Mouse (Mus musculus) telencephalon, adult 2 months (tissue): ENCODE data around the gene G6pc3.
A peak's percentile ranks its signal among the peaks of the same experiment; 100 is the strongest.

Source experiments
- DNase-seq: peaks from one replicate; pipeline ENCODE4 v3.0.0-alpha.2; 2011; ENCODE audit warnings: low read depth, low spot score

G6pc3 gene

DNA sequence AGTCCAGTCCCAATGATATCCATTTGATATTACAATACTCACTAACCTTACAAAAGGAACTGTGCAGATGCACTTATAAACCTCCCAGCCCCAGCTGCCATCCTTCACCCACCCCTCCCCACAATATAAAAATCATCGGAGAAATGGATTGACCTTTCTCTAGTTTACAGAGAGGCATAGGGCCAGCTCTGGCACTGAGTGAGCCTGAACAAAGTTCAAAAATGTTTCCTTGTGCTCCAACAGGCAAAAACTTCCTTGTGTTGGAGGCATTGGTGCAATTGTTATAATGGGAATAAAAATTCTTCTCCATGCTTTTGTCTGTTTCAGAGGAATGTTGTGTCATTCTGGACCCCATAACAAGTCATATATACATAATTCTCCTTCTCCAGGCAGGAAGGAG is 3.2 kb upstream of the G6pc3 start:
- no peak for DNase-seq

DNA sequence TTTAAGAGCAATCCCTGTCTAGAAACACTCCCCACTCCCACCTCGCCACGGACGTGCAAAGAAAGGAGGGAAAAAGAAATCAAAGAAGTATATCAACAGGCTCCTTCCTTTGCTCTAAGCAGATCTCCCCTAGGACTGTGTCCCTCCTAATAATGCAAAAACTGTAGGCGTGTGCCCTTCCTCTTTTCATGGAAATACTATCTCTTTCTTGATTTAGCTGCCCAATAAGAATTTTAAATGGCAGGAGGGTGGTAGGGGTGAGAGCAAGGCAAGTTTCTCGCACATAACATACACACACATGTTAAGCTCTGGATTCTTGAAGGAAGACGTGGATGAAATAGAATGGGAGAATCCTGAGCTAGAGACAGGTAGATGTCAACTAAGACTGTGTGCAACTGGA is 440 bp upstream of the G6pc3 start:
- no peak for DNase-seq

DNA sequence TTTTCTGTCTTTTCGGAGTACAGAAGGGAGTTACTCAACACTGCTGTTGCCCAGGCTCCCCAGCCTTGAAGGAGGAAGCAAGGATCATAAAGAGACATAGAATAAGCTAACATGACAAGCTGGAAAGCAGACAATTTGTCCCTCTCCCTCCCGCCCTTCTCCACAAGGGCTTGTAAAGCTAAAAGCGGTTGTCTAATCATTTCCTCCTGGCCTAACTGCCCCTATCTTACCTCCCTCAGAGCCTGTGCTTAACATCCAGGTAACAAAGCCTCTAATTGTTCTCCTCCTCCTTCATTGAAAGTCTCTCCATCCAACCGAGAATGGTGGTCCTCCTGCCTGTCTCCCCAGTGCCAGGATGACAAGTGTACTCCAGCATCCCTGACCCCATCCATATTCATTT is 1.4 kb downstream of the G6pc3 start:
- no peak for DNase-seq

DNA sequence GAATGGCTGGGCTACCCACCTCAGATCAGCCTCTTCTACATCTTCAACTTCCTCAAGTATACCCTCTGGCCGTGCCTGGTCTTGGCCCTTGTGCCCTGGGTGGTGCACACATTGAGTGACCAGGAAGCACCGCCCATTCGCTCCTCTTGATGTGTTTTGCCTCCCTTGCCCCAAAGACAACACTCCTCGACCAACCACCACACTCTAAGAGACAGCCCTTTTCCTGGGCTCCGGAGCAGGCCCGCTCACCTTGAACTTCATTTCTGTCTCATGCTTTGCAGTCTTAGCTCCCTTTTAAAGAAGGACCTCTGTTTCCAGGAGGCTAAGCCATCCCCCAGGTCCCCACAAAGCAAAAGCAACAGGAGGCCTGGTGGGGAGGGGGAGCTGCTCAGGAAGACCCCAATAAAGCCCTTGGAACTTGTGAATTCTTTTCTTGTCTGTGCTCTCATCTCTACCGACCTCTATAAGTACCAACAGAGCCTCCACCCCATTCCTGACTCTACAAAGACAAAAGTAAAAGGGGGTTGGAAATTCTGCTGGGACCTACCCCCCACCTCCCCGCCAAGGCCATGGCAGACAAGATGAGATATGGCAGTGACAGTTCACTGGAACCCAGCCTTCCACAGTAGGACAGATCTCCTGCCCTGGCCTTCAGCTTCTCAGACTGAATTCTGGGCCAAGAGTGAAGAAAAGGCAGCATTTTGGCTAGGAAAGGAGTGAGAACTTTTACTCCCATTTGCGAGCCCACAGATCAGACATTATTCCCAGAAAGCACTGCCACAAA is 4.4 kb downstream of the G6pc3 start:
- no peak for DNase-seq

DNA sequence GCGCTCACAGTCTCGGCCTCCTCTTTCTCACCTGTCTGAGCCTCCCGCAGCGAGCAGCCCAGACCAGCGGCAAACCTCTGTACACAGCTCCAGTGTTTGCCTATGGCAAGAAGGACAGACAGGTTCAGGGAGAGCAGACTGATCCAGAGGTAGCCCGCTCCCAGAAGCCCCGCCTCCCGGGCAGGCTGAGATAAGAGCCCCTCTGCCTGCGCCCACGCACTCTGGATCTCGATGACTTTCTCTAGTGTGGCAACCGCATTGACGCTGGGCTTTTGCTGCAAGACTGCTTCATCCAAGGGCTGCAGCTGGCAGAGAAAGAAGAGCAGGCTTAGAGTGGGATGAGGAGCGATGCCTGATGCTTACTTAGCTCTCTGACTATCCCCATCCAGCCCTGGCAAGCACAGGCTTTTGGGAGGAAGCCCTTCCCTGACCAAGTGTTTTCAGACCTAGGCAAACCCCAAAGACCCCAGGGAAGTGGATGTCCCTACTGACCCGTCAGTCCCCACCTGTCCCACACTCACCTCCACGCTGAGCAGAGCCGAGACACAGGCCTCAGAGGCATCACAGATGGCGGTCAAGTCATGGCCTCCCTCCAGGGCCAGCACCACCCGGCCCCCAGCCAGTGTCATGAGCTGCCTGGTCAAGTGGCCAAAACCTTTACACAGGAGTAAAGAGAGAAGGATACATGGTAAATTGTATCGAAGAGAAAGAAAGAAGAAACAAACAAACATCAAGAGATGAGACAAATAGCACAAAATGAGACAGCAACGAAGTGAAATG is 6.8 kb downstream of the G6pc3 start:
- no peak for DNase-seq

DNA sequence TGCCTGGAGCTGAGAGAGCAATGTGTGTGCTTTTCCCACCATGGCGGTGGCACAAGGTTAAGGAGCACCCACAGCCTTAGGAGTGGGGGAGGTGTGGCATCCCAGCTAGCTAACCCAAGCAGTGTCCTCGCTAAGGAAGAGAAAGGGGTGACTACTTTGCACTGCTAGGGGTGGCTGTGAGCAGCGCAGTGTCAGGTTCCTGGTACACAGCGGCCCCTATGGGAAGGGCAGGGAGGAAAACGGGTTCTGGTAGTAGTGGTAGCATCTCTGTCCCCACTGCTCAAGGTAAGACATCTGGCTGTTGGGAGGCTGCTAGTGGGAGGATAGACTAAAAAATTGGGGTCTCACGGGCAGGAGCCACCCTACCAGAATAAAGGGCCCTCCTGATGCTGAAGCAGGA is 8.8 kb downstream of the G6pc3 start:
- DNase-seq = no peak

DNA sequence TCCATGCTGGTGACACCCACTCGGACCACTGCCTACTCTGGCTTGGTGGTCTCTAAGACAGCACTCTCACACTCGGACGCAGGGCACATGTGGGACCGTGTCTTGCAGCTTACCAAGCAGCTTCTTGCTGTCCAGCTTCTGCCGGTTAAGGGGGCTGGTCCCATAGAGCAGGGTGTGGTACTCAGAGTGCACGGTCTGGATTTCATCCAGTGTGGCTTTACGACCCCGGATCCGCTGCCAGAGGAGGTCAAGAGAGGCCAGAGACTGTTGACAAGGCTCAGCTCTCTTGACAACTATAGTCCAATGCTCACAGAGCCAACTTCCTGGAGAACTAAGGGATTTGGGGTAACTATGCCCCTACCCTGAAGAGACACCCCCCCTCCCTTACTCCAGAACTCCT is 10.4 kb downstream of the G6pc3 start:
- DNase-seq = no peak

DNA sequence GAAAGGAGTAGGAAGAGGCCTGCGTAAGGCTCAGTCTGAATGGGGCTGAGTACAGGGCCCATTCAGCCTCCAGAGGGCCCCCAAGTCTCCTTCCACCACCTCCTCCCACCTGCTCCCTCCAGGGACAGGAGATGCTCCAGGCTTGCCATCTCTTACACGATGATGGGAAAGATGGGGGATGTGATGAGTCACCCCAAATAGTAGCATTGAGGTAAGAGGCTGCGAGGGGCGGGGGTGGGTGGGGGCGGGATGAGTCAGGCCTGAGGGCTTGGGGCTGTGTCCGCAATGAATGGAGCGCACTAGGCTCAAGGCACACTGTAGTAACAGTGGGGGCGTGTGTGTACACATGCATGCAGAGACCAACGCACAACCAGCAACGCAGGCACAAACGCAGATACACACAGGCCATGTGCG is 12.0 kb downstream of the G6pc3 start:
- DNase-seq = peak; percentile 88

DNA sequence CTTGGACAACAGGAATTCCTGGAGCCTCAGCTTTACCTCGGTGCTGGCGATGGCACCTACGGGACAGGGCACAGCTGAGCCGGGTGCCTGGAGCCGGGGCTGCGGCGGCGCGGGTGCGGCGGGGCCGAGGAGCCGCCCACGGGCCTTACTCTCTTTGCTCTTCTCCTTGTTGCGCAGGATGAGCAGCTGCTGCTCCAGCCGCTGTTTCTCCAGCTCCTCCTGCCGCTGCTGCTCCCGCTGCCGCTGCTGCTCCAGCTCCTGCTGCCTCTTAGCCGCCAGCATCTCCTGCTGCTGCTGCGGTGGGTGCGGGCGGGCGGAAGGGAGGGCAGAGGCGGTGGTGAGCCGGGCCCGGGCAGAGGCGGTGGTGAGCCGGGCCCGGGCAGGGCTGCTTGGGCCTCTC is 17.1 kb downstream of the G6pc3 start:
- no peak for DNase-seq

DNA sequence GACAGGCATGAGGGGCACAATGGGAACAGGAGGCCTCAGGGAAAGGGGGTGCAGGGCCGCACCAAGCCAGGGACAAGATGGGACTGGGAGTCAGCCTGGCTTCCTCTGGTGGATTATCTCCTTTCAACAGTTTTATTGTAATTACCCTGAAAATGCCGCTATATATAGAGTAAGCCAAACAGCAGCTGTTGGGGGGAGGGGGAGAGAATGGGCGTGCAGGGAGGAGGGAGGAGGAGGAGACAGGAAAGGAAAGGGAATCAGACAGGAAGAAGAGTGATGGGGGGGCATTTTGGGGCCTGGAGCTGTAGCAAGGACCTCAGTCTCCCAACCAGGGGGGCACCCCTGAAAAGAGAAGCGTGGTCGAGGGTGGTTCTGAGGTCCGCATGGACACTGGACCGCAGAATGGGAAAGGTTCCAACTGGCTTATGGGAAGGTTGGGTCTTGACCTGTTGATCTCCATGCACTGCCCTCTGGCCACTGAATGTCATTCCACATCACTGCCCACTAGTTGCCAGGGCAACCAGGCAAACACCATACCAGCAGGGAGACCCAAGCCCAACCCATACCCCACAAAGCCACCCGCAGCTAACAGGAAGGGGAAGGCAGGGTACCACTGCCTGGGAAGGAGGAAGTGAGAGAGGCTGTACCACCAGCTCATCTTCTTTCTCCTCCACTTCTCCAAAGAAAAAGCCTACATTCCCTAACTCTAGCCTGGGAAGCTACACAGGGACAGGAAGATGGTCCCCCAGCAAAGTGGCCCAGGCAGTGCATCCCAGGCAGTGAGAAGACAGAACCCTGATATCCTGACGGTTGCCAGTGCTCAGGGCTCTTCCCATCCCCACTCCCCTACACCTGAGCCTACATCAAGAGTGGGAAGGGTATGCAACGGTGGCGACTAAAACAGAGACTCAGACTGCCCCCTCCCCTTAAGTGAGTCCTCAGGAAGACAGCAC is 18.7 kb downstream of the G6pc3 start:
- no peak for DNase-seq

DNA sequence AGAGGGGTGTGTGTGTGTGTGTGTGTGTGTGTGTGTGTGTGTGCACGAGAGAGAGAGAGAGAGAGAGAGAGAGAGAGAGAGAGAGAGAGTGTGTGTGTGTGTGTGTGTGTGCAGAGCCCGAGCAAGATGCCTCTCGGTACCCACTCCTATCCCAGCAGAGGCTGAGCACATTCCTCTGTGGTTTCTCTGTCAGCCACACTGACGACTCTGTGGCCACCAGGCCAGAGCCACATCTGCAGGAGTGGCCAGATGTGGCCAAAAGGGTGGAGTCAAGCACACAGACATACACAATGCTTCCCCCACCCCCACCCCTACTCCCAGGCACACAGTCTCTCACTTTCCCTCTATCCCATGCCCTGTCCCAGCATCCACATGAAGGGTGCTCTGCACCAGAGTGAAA is 19.4 kb downstream of the G6pc3 start:
- no peak for DNase-seq

DNA sequence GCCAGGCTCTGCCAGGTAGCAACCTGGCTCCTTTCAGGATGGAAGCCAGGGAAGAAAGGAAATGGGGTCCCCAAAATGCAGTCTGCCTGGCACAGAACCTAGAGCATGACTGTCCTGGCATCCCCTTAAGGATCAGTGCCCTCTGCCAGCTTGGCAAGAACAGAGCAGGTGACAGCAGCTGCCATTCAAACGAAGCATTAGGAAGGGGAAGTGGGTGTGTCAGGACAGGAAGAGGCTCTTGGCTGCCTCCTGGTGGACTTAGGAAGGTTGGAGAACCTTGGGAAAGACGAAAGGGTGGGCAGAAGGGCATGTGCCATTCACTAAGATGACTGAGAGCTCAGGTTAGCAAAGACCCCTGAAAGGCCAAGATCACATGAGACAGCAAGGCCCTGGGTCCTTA is 20.3 kb downstream of the G6pc3 start:
- DNase-seq = no peak

DNA sequence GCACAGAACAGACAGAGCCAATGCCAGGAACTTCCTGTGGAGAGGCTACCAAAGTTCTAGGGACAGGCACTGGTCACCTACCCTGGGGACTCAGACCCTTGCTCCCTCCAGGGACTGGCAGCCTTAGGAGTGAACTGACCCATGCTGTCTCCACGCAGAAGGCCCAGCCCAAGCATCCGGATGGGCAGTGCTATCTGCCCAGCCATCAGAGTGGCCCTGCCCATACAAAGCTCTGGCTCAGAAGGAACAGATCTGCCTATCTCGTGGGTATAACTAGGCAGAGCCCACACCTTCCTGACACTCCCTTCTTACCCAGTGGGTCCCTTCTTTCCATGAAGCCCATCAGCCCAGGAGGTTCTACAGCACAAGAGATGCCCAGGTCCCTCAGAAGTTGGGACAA is 20.8 kb downstream of the G6pc3 start:
- no peak for DNase-seq

DNA sequence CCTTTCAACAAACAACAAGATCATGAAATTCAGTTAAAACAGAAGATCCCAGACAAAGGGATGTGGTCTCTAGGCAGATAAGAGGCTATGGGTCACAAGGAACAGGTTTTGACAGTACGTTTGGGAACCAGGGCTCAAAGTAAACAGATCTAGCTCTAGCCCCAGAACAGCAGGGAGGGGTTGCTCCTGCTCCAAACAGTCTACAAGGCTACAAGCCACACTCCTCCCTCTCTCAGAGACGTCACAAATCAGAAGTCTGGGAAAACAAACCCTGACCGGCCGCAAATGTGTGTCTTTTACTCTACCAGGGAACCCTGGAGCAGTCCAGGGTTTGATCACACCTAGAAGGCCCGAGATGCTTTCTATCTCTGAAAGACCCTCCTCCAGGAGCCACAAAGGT is 21.6 kb downstream of the G6pc3 start:
- no peak for DNase-seq

DNA sequence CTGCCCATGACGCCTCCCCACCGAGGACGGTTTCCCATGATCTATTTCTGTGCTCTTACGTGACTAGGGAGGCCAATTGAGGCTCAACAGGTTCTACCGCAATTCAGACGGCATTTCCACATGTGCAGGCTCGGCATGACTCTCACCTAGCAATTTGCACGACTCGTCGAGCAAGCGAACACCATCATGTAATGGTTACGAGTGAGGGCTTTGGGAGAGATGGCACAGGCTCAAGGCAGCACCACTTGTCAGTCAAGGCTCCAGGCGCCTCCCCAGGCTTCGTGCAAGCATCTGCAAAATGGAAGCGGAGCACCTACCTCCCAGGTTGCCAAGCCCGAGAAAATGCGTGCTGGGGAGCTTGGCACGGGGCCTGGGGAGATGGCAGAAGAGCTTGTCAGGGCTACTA is 22.5 kb downstream of the G6pc3 start:
- DNase-seq = no peak

DNA sequence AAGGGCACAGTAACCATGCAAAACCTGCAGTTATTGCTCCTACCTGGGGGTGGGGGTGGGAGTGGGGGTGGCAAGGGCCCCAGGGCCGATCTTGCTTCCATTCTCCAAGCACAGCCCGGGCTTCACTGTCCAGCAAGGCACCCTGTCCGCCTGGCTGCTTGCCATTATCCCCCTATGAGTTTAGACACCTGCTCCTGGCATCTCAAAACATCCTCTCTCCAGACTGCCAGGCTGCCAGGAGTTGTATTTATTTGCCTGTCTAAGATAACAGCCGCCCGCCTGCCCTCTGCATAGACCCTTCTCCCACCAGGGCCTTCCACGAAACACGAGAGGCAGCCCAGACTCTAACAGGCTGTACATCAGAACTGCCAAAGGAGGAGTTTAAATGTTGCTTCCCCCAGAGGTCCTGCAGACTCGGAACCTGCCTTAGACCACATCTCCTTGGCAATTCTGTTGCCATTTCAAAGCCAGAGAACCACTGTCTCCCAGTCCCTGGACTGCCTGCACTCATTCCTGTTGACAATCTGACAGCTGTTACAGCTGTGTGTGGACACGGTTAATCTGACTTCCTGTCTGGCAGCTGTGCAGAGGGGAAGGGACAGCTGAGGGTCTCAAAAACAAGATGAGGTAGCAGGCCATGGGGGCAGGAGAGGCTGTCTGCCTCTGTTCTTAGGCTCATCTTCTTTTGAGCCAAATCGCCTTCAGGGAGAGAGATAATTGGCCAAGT is 25.2 kb downstream of the G6pc3 start:
- DNase-seq = no peak

DNA sequence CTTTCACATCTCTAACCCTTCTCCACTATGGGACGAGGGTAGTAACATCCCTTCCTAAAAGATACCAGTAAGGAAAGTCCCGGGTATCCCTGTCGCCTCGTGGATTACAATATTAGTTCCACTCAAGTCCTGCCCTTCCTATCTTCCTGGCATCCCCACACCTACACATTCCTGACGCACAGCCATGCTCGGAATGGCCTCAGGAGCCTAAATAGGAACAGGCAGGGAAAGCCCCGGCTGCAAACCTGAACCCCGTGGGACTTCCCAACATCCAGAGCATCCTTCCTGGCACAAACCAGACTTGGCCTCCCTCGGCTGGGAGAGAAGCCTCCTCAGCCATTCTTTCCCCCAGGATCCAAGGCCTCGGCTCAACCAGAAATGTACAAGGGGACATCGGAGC is 26.1 kb downstream of the G6pc3 start:
- no peak for DNase-seq

DNA sequence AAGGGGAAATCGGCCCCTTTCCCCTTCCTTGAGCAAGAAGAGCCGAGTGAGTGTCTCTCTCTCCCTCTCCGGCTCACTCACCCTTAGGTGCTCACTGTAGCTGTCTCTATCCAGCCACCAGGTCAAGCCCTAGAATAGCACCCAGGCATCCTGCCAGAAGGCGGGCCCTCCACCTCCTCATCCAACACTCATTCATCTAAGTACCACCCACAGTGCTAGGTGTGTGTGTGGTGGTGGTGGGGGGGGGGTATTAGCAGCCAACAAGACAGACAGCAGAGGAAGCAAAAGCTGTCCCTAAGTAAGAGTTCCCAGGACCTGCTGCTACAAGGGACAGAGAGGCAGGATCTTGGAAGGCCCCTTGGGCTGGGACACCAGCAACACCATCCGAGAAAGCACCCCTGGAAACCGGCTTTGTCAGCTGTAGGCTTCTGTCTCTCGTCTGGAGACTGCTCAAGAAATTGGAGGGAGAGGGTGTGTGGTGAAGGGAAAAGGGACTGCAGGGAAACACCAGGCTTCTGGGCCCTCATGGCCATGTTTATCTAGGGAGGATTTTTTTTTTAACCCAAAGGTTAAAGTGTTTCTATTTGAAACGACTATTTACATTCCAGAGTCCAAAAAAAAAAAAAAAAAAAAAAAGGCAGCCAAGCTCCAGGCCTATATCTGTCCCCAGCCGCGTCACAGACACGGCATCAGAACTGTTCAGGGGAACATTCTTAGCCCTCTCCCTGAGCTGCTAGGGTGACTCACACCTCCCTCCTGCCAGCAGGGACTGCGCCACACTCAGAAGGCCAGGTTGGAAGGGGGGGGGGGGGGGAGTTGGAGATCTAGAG is 26.9 kb downstream of the G6pc3 start:
- DNase-seq = peak; percentile 78

DNA sequence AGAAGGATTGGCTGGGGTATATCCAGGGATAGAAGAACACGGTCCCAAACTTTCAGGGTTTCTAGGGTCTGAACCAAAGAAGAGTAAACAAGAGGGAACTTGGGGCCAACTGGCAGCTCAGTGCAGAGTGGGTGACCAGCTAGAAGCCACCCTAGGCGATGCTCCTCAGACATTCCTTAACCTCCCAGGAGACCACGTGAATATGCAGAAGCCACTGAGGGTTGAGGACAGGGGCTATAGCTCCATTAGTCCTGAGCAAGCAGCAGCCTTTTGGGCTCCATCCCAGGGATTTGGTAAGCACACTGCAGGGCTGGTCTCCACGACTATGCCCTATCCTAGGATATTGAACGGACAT is 27.4 kb downstream of the G6pc3 start:
- DNase-seq = no peak

DNA sequence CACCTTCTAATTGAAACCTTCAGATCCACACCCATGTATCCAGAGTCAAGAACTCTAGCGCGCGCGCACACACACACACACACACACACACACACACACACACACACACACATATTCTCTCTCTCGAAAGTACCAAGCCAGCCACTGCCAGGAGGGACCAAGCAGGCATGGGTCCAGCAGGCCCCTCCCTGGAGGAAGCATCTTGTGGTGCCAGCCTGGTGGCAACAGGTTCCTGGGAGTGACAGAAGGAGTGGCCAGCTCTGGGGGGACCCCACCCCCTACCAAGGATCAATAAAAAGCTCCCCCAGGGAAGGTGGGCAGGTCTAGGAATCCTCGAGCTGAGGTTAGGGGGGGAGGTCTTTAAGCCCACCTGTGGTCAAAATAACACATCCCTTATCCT is 28.0 kb downstream of the G6pc3 start:
- no peak for DNase-seq
